Mouse (Mus musculus): ENCODE measurements at regions not wholly inside any gene's neighbourhood (a gene's known extent, or its start where the extent isn't known, plus 50 kb on each side); places are given as distances from the start of the nearest gene placed in this dataset.

GRCm38 (mm10) chr6:117104047-117104446 lies 64.3 kb upstream of the Cxcl12 start:
- no peak for DNase-seq (ENCODE audit: extremely low spot score in 1 of 2, low spot score in 1 of 2)

- no peak for DNase-seq (ENCODE audit: extremely low spot score in 1 of 2, low spot score in 1 of 2)
These were observed 63.9 kb upstream of the Cxcl12 start for GRCm38 (mm10) chr6:117104463-117104862.

- no peak for DNase-seq (ENCODE audit: extremely low spot score in 1 of 2, low spot score in 1 of 2)
These were observed 63.1 kb upstream of the Cxcl12 start for GRCm38 (mm10) chr6:117105182-117105589.

- no peak for DNase-seq (ENCODE audit: extremely low spot score in 1 of 2, low spot score in 1 of 2)
These were observed 58.0 kb upstream of the Cxcl12 start for GRCm38 (mm10) chr6:117110291-117110690.

GRCm38 (mm10) chr6:117114859-117115258 lies 53.5 kb upstream of the Cxcl12 start:
- DNase-seq (ENCODE audit: extremely low spot score in 1 of 2, low spot score in 1 of 2) = no peak

- DNase-seq (ENCODE audit: extremely low spot score in 1 of 2, low spot score in 1 of 2) = peak in 1 of 2 experiments; percentile 49
These were observed 50.3 kb upstream of the Cxcl12 start for GRCm38 (mm10) chr6:117118081-117118480.

Data from frontal cortex, adult 2 months (tissue).